Mouse (Mus musculus) liver, embryonic 12.5 days (tissue): ENCODE measurements around the gene Sp1. TPM values are rescaled to one million over a fixed set of nuclear protein-coding genes. Genes with fewer than 3 reads are reported as not detected.

Experiments
- ATAC-seq: fragments of 200-750 bp; cut with Nextera tagmentation; 2 replicates; pipeline ENCODE4 v1.8.0; 2017; ENCODE audit warnings: moderate number of reproducible peaks, mild to moderate bottlenecking, moderate library complexity
- H3K27ac ChIP-seq: fragments of 300-500 bp; sonication (generic); 2 replicates; pipeline ENCODE4 v1.5.1; 2016; ENCODE audit warnings: mild to moderate bottlenecking
- H3K27me3 ChIP-seq: fragments of 300-500 bp; sonication (generic); replicated peaks from 2 replicates; pipeline ENCODE4 v1.6.1; 2016; ENCODE audit warnings: mild to moderate bottlenecking, moderate library complexity
- H3K36me3 ChIP-seq: fragments of 300-500 bp; sonication (generic); 2 replicates; pipeline ENCODE4 v1.6.1; 2016; ENCODE audit warnings: mild to moderate bottlenecking, moderate library complexity
- H3K4me1 ChIP-seq: fragments of 300-500 bp; sonication (generic); 2 replicates; pipeline ENCODE4 v1.6.1; 2016
- H3K4me2 ChIP-seq: fragments of 300-500 bp; sonication (generic); 2 replicates; pipeline ENCODE4 v1.6.1; 2016; ENCODE audit warnings: mild to moderate bottlenecking, moderate library complexity
- H3K4me3 ChIP-seq: fragments of 300-500 bp; sonication (generic); 2 replicates; pipeline ENCODE4 v1.5.1; 2016; ENCODE audit warnings: mild to moderate bottlenecking, moderate library complexity
- H3K9ac ChIP-seq: fragments of 300-500 bp; sonication (generic); 2 replicates; pipeline ENCODE4 v1.6.1; 2016; ENCODE audit warnings: mild to moderate bottlenecking, moderate library complexity
- H3K9me3 ChIP-seq: fragments of 300-500 bp; sonication (generic); replicated peaks from 2 replicates; pipeline ENCODE4 v1.6.1; 2016; ENCODE audit warnings: mild to moderate bottlenecking, moderate library complexity
- WGBS: fragments of 180-500 bp; shearing (Covaris S2); methylation state at CpG from one replicate; pipeline ENCODE4 v1.1.7; 2016; ENCODE audit not compliant: insufficient replicate concordance; 5-methylcytosine and 5-hydroxymethylcytosine counted together
- polyA plus RNA-seq: library from polyadenylated mRNA; unstranded; fragments of >200 nt; fragmentation: Nextera tagmentation; extraction: Ambion mirVana; gene quantifications from 2 replicates; pipeline ENCODE4 v1.2.1, GENCODE M21; 2016

Sp1 gene
- 5.1 and 5.6 TPM in 2 replicates for polyA plus RNA-seq

DNA sequence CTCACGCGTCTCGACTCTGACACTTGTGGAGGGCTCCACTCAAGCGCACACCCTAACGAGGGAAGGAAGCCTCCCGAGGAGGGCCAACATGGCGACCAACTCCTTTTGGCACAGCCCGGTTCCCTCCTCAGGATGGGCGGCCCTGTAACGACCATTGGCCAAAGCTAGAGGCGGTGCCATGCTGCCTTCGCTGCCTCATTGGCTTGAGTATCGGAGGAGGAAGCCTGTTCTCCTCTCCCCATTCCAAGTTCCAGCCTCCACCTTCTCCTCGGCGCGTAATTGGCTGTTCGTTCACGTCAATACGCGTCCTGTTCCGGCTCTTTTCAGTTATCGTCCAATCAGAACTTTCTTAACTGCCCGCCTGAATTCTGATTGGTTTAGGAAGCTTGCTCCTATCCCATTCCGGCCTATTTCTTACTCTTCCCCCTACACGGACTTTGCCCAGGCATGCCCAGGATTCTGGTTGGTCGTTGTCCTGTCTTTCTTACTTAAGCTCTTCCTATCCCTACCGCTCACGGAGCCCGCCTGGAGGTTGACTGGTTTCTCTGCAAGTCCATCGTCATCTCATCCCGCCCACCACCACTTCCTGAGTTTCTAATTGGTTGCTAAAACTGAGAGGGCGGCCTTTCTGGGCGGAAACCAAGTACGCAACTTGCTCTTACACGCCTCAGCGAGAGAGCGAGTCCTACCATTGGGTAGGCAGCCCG lies at the start of gene Sp1:
Gene Sp1, plus strand, starts transcription at position 655 of the 707 bp plus-strand sequence.
- under 1% methylated on average over 38 of the region's 38 CpGs for WGBS
- peaks cover 71% of the 10 kb centered on the region for H3K4me1 ChIP-seq

DNA sequence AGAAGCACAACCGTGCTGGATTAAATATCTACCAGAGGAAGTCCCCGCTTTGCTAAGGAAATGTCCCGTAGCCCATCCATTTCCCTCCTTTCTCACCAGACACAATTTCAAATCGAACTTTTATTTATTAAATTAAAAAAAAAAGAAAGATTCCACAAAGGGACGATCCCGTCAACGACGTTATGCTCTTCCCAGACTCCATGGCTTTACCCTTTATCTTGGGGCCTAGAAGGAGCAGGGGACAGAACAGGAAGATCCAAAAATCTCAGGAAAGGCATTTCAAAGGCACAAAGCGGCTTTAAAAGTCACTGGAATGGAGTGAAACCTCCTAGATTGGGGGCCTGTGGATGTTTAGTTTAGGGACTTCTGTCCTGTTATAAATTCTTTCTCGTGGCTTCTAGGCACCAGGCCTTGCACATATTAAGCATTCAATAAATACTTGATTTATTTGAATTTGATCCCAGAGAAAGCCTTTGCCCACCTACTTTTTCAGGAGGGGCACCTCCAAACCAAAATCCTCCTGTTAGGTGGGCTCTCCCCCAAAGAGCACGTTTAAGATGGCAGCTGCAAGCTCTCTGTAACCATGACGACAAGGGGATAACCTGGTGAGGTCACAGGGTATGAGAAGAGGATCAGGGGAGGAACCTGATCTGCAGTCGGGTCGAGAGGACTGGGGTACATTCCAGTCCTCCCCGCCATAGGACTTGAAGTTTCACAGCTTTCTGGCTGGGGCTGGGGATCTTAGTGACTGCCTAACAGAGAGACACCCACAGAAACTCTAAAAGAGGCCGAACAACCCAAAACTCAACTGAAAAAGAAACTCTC lies 49.2 kb upstream of the Sp1 start:
- Histone ChIP-seq H3K9ac (peak overlapping the region; percentile 62), H3K27me3 (peaks cover 84% of the 10 kb centered on the region), H3K4me3 (no peak overlapping the region), H3K9me3 (no peaks in the 10 kb centered on the region), H3K4me2 (peak overlapping the region; percentile 86), H3K4me1 (peaks cover 31% of the 10 kb centered on the region), H3K36me3 (no peaks in the 10 kb centered on the region), H3K27ac (no peak overlapping the region)
- no peak for ATAC-seq
- WGBS = 33% methylated on average over 16 of the region's 16 CpGs

More for the DNA sequence above, at the start of gene Sp1:
- Histone ChIP-seq H3K36me3 (peaks cover 35% of the 10 kb centered on the region), H3K9me3 (no peaks in the 10 kb centered on the region), H3K27ac (peak within 1 kb of the TSS; percentile 98), H3K27me3 (no peaks in the 10 kb centered on the region), H3K4me2 (peak within 1 kb of the TSS; percentile 81), H3K4me3 (peak within 1 kb of the TSS; percentile 91), H3K9ac (peak within 1 kb of the TSS; percentile 95)
- peak; percentile 93 for ATAC-seq

DNA sequence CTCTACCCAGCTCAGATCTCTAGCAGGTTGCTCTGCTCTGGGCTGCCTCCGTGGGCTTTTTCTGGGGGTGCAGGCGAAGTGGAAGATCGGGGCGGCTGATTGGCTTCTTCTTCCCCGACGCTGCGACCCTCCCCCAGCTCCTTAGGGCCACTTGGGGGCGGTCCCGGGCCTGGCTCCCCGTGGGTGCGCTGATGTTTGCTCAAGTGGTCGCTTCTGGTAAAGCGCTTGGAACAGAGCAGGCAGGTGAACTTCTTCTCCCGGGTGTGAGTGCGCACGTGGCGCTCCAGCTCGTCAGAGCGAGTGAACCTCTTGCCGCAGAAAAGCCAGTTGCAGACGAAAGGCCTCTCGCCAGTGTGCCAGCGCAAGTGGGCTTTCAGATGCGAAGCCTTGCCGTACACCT lies 47.8 kb upstream of the Sp1 start:
- H3K4me2 ChIP-seq = peak overlapping the region; percentile 40
- peaks cover 35% of the 10 kb centered on the region for H3K4me1 ChIP-seq
- H3K27ac ChIP-seq = no peak overlapping the region
- no peak for ATAC-seq
- peaks cover 94% of the 10 kb centered on the region for H3K27me3 ChIP-seq
- no peaks in the 10 kb centered on the region for H3K9me3 ChIP-seq
- 2% methylated on average over 25 of the region's 25 CpGs for WGBS
- no peak overlapping the region for H3K4me3 ChIP-seq
- no peaks in the 10 kb centered on the region for H3K36me3 ChIP-seq
- no peak overlapping the region for H3K9ac ChIP-seq

DNA sequence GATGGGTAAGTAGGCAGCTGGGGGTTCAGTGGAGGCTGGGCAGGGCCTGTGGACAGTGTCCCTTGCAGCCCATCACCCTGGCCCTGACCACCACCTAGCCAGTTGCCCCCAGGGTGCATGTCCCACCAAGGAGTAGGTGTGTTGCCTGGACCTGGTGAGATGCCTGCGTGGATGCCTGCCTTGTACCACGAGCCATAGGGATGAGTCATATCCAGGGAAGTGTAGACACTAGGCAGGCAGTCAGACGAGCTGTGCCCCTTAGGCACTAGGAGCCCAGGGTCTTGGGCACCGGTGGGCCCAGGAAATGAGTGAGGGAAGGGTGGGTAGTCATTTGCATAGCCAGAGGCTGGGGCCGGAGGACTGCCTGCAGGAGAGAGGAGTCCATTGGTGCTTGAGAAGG lies 47.1 kb upstream of the Sp1 start:
- H3K4me1 ChIP-seq = peaks cover 35% of the 10 kb centered on the region
- H3K36me3 ChIP-seq = no peaks in the 10 kb centered on the region
- WGBS = 33% methylated on average over 5 of the region's 5 CpGs
- no peak overlapping the region for H3K27ac ChIP-seq
- ATAC-seq = no peak
- H3K9ac ChIP-seq = no peak overlapping the region
- H3K4me2 ChIP-seq = no peak overlapping the region
- H3K4me3 ChIP-seq = no peak overlapping the region
- no peaks in the 10 kb centered on the region for H3K9me3 ChIP-seq
- peaks cover 96% of the 10 kb centered on the region for H3K27me3 ChIP-seq

DNA sequence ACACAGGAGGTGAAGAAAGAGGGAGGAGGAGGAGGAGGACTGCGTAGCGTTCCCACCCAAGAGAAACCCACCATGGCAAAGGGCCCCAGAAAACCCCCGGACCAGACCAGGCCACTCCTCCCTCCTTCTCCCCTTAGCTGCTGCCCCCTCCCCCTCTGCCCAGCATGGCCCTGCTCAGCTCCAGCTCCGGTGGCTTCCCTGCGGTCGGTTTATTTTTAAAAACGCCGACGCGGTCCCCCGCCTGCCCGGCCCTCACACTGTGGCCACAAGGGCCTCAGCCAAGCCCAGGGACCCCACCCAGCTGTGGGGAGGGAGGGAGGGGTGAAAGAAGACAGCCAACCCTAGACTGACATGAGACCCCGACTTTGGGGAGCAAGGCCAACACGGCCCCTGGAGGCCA lies 43.3 kb upstream of the Sp1 start:
- Histone ChIP-seq H3K27ac (no peak overlapping the region), H3K36me3 (no peaks in the 10 kb centered on the region), H3K9me3 (no peaks in the 10 kb centered on the region), H3K4me3 (no peak overlapping the region), H3K4me2 (peak overlapping the region; percentile 49), H3K9ac (peak overlapping the region; percentile 15; the same call in 1 of the 2 replicates), H3K4me1 (peaks cover 31% of the 10 kb centered on the region), H3K27me3 (peaks cover 97% of the 10 kb centered on the region)
- ATAC-seq = no peak
- WGBS = 13% methylated on average over 14 of the region's 14 CpGs

DNA sequence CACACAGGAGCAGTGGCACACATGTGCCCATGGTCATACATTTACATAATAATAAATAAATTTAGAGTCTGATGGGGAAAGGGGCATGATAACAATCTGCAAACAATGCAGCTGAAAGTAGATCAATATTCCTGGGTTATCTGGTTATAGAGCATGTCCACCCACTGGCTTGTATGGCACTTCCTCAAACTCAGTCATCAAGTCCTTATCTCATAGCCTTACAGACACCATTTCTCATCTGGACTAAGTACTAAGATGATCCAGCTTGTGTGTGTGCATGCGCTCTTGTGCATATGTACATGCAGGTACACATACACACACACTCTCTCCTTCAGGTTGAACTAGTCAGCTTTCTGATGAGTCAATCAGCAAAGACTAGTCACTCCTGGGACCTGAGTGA lies 41.3 kb upstream of the Sp1 start:
- Histone ChIP-seq H3K27me3 (peaks cover 97% of the 10 kb centered on the region), H3K9me3 (no peaks in the 10 kb centered on the region), H3K4me3 (no peak overlapping the region), H3K4me1 (peaks cover 22% of the 10 kb centered on the region; the same call in 1 of the 2 replicates), H3K27ac (no peak overlapping the region), H3K36me3 (no peaks in the 10 kb centered on the region), H3K9ac (no peak overlapping the region), H3K4me2 (no peak overlapping the region)
- WGBS = 53% methylated on average over 1 of the region's 1 CpGs
- ATAC-seq = no peak

DNA sequence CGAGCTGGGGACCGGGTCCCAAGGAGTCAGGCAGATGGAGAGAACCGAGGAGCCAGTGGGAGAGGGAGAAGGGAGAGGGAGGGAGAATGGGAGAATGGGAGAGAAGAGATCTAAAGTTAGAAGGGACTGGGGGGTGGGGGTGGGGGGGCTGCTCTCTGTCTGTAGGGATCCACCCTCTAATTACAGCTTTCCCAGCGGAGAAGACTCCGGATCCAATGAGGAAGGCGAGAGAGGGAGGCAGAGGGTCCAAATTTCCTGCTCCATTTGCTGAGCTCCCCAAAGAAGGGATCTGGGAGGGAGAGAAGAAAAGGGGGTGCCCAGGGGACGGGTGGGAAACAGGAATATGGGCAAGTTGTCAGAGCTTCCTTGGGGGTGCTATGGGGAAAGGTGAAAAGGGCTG lies 39.7 kb upstream of the Sp1 start:
- Histone ChIP-seq H3K4me1 (peaks cover 36% of the 10 kb centered on the region), H3K27me3 (peaks cover 97% of the 10 kb centered on the region), H3K36me3 (no peaks in the 10 kb centered on the region), H3K9ac (no peak overlapping the region), H3K4me2 (peak overlapping the region; percentile 42), H3K9me3 (no peaks in the 10 kb centered on the region), H3K4me3 (0 out of 2 replicates have a peak overlapping the region, but pooled peaks have one; percentile 7), H3K27ac (no peak overlapping the region)
- WGBS = 18% methylated on average over 7 of the region's 7 CpGs
- no peak for ATAC-seq

DNA sequence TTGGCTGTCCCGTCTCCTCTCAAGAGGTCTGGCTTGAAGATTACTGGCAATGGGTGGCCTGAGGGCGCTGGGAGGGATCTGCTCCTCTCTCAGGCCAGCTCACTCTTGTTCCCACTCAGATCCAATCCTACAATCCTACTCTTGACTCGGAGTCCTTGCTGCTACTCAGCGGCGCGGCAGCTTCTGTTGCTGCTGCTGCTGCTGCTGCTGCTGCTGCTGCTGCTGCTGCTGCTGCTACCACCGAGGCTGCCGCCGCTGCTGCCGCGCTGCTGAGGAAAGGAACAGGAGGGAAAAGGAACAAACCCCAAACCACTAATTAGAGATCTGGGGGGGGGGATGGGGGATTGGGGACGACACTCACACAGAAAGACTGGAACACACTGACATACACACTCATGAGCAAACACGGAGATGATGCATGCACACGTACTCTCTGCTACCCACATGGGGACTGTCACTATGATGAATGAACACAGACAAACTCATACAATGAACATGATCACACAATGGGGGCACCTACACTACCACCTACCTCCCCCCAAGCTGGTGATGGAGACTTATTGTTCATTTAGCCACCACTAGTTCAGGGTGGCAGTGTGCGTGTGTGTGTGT lies 39.1 kb upstream of the Sp1 start, which contains the start of gene Sp7:
Gene Sp7, minus strand, starts transcription at position 450 of the 612 bp plus-strand sequence.
- WGBS = 7% methylated on average over 13 of the region's 15 CpGs
- Histone ChIP-seq H3K9ac (no peak within 1 kb of the TSS), H3K27me3 (peaks cover 99% of the 10 kb centered on the region), H3K27ac (no peak within 1 kb of the TSS), H3K36me3 (no peaks in the 10 kb centered on the region), H3K4me2 (peak within 1 kb of the TSS; percentile 42), H3K4me3 (peak within 1 kb of the TSS; percentile 7; the same call in 1 of the 2 replicates), H3K4me1 (peaks cover 36% of the 10 kb centered on the region), H3K9me3 (no peaks in the 10 kb centered on the region)
- ATAC-seq = no peak

DNA sequence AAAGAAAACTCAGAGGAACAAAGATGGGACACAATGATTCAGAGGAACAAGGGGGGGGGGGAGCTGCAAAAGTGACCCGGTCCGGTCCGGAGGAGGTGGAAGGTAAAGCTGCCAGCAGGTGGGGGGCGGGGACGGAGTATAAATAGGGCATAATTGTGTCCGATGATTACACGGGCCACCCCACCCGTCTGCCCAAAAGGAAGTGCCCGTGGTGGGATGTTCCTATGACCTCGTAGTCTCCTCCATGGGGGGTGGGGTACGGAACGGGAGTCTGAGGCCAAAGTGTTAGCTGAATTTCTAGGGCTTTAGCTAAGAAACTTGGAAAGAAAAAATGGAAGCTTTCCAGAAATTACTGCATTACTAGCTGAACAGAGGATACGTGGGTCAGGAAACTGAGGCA lies 36.0 kb upstream of the Sp1 start:
- WGBS = 14% methylated on average over 13 of the region's 13 CpGs
- Histone ChIP-seq H3K9me3 (no peaks in the 10 kb centered on the region), H3K4me3 (no peak overlapping the region), H3K9ac (no peak overlapping the region), H3K27me3 (peaks cover 91% of the 10 kb centered on the region), H3K36me3 (no peaks in the 10 kb centered on the region), H3K27ac (no peak overlapping the region), H3K4me2 (peak overlapping the region; percentile 13; the same call in 1 of the 2 replicates), H3K4me1 (peaks cover 32% of the 10 kb centered on the region)
- no peak for ATAC-seq

DNA sequence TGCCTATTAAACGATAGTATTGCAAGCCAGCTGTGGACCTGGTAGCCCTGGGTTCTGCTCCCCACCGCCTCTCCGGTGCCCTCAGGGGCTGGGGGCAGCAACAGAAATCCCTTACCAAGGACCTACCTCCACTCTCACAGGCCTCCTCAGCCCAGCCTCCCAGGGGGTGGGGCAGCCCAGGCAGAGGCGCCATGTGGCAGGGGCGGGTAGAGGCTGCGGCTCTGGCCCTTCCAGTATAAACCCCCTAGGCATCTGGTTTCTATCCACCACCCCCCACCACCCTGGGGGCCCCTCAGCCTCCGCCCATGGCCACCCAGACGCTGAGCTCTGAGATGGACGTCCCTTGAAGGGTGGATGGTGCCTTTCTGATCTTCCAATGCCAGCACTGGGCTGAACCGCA lies 35.2 kb upstream of the Sp1 start:
- Histone ChIP-seq H3K9me3 (no peaks in the 10 kb centered on the region), H3K4me1 (peaks cover 25% of the 10 kb centered on the region), H3K4me2 (peak overlapping the region; percentile 28), H3K36me3 (no peaks in the 10 kb centered on the region), H3K9ac (no peak overlapping the region), H3K27ac (no peak overlapping the region), H3K27me3 (peaks cover 91% of the 10 kb centered on the region), H3K4me3 (no peak overlapping the region)
- ATAC-seq = peak; percentile 49; the same call in 1 of the 2 replicates
- WGBS = 7% methylated on average over 10 of the region's 10 CpGs

DNA sequence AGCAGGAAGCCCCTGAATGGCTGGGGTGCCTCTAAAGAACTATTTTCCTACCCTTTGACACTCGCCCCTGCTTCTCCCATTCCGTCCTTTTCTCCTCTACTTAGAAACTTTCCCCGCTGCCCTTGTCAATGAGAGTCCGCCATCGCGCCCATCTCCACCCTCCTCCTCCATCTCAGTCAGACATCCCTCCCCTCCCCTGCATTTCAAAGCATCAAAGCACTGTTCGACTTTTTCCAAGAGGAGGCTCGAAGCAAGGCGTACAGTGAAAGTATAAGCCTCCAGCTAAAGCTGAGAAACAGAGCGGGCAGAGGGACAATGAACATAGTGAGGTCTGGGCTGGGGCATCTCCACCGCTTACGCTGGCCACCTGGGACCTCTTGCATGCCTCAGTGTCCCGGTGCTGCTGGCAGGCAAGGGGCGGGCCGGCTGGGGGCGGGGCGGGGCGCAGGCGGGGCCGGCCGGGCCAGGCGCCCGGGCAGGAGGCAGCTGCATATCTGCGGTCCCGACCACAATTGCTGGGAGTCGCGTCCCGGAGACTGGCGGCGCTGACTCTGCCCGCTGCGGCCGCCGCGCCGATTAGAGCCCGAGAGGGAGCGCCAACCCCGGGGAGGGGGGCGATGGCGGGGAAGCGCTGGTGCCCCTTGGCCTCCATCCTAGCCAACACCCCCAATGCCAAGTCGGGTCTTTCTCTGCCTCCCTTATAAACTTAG lies 29.3 kb upstream of the Sp1 start:
- peak; percentile 88 for ATAC-seq
- peak overlapping the region; percentile 97 for H3K4me2 ChIP-seq
- H3K9ac ChIP-seq = peak overlapping the region; percentile 69
- H3K4me1 ChIP-seq = peaks cover 26% of the 10 kb centered on the region
- peak overlapping the region; percentile 65 for H3K4me3 ChIP-seq
- H3K9me3 ChIP-seq = no peaks in the 10 kb centered on the region
- WGBS = 2% methylated on average over 43 of the region's 43 CpGs
- H3K27ac ChIP-seq = peak overlapping the region; percentile 67
- no peaks in the 10 kb centered on the region for H3K36me3 ChIP-seq
- peaks cover 44% of the 10 kb centered on the region for H3K27me3 ChIP-seq
